ENCODE assay signal across 24 mouse cellular contexts in the genomic region with DNA sequence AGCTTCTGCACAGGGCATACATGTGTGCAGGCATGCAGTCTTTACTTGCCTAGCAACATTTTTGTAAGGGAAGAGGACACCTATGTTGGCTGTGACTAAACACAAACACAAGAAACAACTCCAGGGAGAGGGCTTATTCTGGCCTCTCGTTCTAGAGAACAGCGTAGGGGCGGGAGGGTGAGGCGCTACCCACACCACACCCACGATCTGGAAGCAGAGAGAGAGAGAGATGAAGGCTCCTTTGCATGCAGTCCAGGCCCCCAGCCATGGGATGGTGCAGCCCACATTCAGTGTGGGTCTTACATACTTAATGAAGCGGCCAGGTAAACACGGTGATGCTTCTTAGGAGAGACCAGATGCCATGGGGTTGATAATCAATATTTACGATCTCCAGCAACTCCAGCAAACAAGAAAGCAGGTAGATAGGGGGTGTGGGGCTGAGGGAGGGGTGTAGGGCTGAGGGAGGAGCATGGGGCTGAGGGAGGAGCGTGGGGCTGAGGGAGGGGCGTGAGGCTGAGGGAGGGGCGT. TPM values are rescaled to one million over a fixed set of nuclear protein-coding genes. Genes with fewer than 3 reads are reported as not detected.
DNase-seq lines count a peak whose midpoint lies in the region; ATAC-seq and TF ChIP-seq lines count a peak whose summit lies in the region.
"Had no signal": no experiment of that assay in that cellular context is flagged by ENCODE, and none has a peak within 500 bp of the region (broad histone marks: within the 10 kb centered on the region; RNA-seq: fewer than 3 reads in every experiment).

No protein-coding gene starts in this region.

- no peaks in the 10 kb centered on the region for H3K4me1 ChIP-seq in lung, postnatal 0 days (ENCODE audit: insufficient read depth, low read depth, low read length)
- peaks cover 47% of the 10 kb centered on the region for H3K4me1 ChIP-seq in G1E (ENCODE audit: insufficient read depth, low read depth, low read length)
- H3K4me1 ChIP-seq in stomach, postnatal 0 days (replicated peaks; ENCODE audit: control insufficient read depth, insufficient read depth), result no peaks in the 10 kb centered on the region
- peaks cover 13% of the 10 kb centered on the region for H3K4me1 ChIP-seq in hindbrain, embryonic 10.5 days (replicated peaks)

- H3K9me3 ChIP-seq in lung, postnatal 0 days (ENCODE audit: low read length), result no peaks in the 10 kb centered on the region
- H3K9me3 ChIP-seq in G1E (replicated peaks), result peaks cover 5% of the 10 kb centered on the region; the same call in 1 of the 2 replicates
- H3K9me3 ChIP-seq in stomach, postnatal 0 days (ENCODE audit: control insufficient read depth, low read length), result no peaks in the 10 kb centered on the region
- peaks cover 6% of the 10 kb centered on the region; the same call in 1 of the 2 replicates for H3K9me3 ChIP-seq in hindbrain, embryonic 10.5 days
- H3K9me3 ChIP-seq: forebrain, embryonic 12.5 days; hindbrain, embryonic 15.5 days had no signal

- H3K36me3 ChIP-seq in lung, postnatal 0 days (ENCODE audit: insufficient read depth, low read length), result no peaks in the 10 kb centered on the region
- H3K36me3 ChIP-seq in G1E (replicated peaks), result no peaks in the 10 kb centered on the region
- H3K36me3 ChIP-seq in stomach, postnatal 0 days (ENCODE audit: control insufficient read depth, insufficient read depth, low read length), result no peaks in the 10 kb centered on the region
- H3K36me3 ChIP-seq in hindbrain, embryonic 10.5 days, result no peaks in the 10 kb centered on the region
- H3K36me3 ChIP-seq: embryonic facial prominence, embryonic 12.5 days; forebrain, embryonic 12.5 days; heart, embryonic 12.5 days; hindbrain, embryonic 15.5 days had no signal

- peaks cover 8% of the 10 kb centered on the region; the same call in 1 of the 2 replicates for H3K27me3 ChIP-seq in lung, postnatal 0 days (replicated peaks; ENCODE audit: insufficient read depth, low read length)
- peaks cover 22% of the 10 kb centered on the region for H3K27me3 ChIP-seq in G1E (ENCODE audit: insufficient read depth, low read length)
- H3K27me3 ChIP-seq in stomach, postnatal 0 days (ENCODE audit: control insufficient read depth, insufficient read depth, low read length), result no peaks in the 10 kb centered on the region
- H3K27me3 ChIP-seq in hindbrain, embryonic 10.5 days (ENCODE audit: insufficient read depth, poor library complexity, severe bottlenecking), result peaks cover 45% of the 10 kb centered on the region
- H3K27me3 ChIP-seq: Patski had no signal

- WGBS in lung, postnatal 0 days, result 28% methylated on average over 10 of the region's 11 CpGs
- 36% methylated on average over 10 of the region's 11 CpGs for WGBS in stomach, postnatal 0 days
- WGBS in hindbrain, embryonic 10.5 days, result 43% methylated on average over 11 of the region's 11 CpGs

- 0 out of 2 replicates have a peak, but pooled peaks have one; percentile 8 for ATAC-seq in lung, postnatal 0 days
- ATAC-seq in G1E (ENCODE audit: extremely low read depth, insufficient number of reproducible peaks, low FRiP score, poor library complexity, severe bottlenecking), result no peak
- ATAC-seq in stomach, postnatal 0 days (ENCODE audit: low FRiP score, low TSS enrichment), result peak; percentile 24; the same call in 1 of the 2 replicates
- ATAC-seq: forebrain, embryonic 16.5 days; Patski had no signal

- TF ChIP-seq EP300 in lung, postnatal 0 days (IDR thresholded peaks at IDR 0.05), result no peak
- no peak for TF ChIP-seq EP300 in stomach, postnatal 0 days (optimal IDR thresholded peaks at IDR 0.05)

- H3K27ac ChIP-seq in lung, postnatal 0 days (ENCODE audit: low read length), result no peak overlapping the region
- no peak overlapping the region for H3K27ac ChIP-seq in stomach, postnatal 0 days (replicated peaks)
- H3K27ac ChIP-seq in hindbrain, embryonic 10.5 days, result no peak overlapping the region
- H3K27ac ChIP-seq: embryonic facial prominence, embryonic 12.5 days; forebrain, embryonic 12.5 days; heart, adult 2 months; hindbrain, embryonic 15.5 days had no signal

- DNase-seq in lung, postnatal 0 days (ENCODE audit: low spot score), result peak; percentile 12
- DNase-seq in lung, postnatal 4 days, result no peak
- DNase-seq in G1E (ENCODE audit: low spot score) (no peak), R1 (ENCODE audit: low read depth, low spot score) (peak; percentile 56)
- no peak for DNase-seq in stomach, postnatal 0 days (ENCODE audit: low spot score)
- no peak for DNase-seq in hindbrain, embryonic 10.5 days (ENCODE audit: low spot score)
- no peak for DNase-seq in kidney, postnatal 10 days
- DNase-seq: adrenal gland, postnatal 10 days; cerebellum, adult 11 months; cerebellum, adult 8-10 months; cerebellum, postnatal 14 days; embryo, embryonic 11 days; gastrocnemius, postnatal 10 days; heart, adult 2 months had no signal

- TF ChIP-seq CTCF in lung, postnatal 0 days (IDR thresholded peaks at IDR 0.05), result no peak
- TF ChIP-seq CTCF in G1E (IDR thresholded peaks at IDR 0.05; ENCODE audit: low read depth, low read length), result no peak
- no peak for TF ChIP-seq CTCF in stomach, postnatal 0 days (IDR thresholded peaks at IDR 0.05; ENCODE audit: low read depth)

- H3K9ac ChIP-seq in lung, postnatal 0 days (replicated peaks; ENCODE audit: low read depth), result no peak overlapping the region
- no peak overlapping the region for H3K9ac ChIP-seq in stomach, postnatal 0 days (ENCODE audit: low read length)
- H3K9ac ChIP-seq: embryonic facial prominence, embryonic 12.5 days; forebrain, embryonic 12.5 days; heart, embryonic 12.5 days; hindbrain, embryonic 15.5 days had no signal

- no peak overlapping the region for H3K4me3 ChIP-seq in lung, postnatal 0 days (ENCODE audit: low read depth, low read length)
- peak overlapping the region; percentile 11; the same call in 1 of the 2 replicates for H3K4me3 ChIP-seq in G1E (ENCODE audit: low read depth, low read length)
- H3K4me3 ChIP-seq in stomach, postnatal 0 days (ENCODE audit: low read depth, low read length), result no peak overlapping the region
- no peak overlapping the region for H3K4me3 ChIP-seq in hindbrain, embryonic 10.5 days
- H3K4me3 ChIP-seq: embryonic facial prominence, embryonic 12.5 days; forebrain, embryonic 12.5 days; heart, adult 2 months; heart, embryonic 12.5 days; hindbrain, embryonic 15.5 days had no signal

- H3K4me2 ChIP-seq in lung, postnatal 0 days (replicated peaks; ENCODE audit: low read depth, low read length), result no peak overlapping the region
- H3K4me2 ChIP-seq in stomach, postnatal 0 days (replicated peaks; ENCODE audit: low read depth), result no peak overlapping the region
- H3K4me2 ChIP-seq: embryonic facial prominence, embryonic 12.5 days; heart, embryonic 12.5 days had no signal

RNA-seq across cellular contexts. Expression of a gene that starts 1.2 kb away (rescaled TPM):
- polyA plus RNA-seq in lung, postnatal 0 days (2015; fragmentation: Nextera tagmentation; extraction: Ambion mirVana), result 0.04 TPM in 1 of 2 replicates, not detected in the other
- total RNA-seq in G1E (2014; fragmentation: Nextera tagmentation) (not detected in 2 replicates), G1E (2017) (0.22 TPM in 1 of 2 replicates, not detected in the other)
- not detected in 2 replicates for polyA plus RNA-seq in G1E (2012)
- 0.63 and 0.64 TPM in 2 replicates for polyA plus RNA-seq in stomach, postnatal 0 days (2015; fragmentation: Nextera tagmentation; extraction: Ambion mirVana)
- 2.9 and 8.4 TPM in 2 replicates for polyA plus RNA-seq in hindbrain, embryonic 10.5 days (2016; fragmentation: Nextera tagmentation; extraction: Ambion mirVana)
- total RNA-seq: common myeloid progenitor, adult 5-6 weeks; gastrocnemius, postnatal 10 days; heart, adult 2 months; heart, postnatal 25 days; MEL had no signal
- polyA plus RNA-seq: heart, adult 2 months; heart, embryonic 12.5 days; heart, embryonic 16.5 days; Patski had no signal

Comparison
In these comparisons a context has a peak if more than half of its experiments do, and no peak if none do; other contexts are left out.
1. DNase-seq: peak in lung, postnatal 0 days (single experiment) and R1 (single experiment); none in lung, postnatal 4 days (0 of 2), G1E (single experiment), stomach, postnatal 0 days (single experiment), hindbrain, embryonic 10.5 days (single experiment) and kidney, postnatal 10 days (single experiment).